ENCODE assay signal across 8 mouse cellular contexts in the genomic region with DNA sequence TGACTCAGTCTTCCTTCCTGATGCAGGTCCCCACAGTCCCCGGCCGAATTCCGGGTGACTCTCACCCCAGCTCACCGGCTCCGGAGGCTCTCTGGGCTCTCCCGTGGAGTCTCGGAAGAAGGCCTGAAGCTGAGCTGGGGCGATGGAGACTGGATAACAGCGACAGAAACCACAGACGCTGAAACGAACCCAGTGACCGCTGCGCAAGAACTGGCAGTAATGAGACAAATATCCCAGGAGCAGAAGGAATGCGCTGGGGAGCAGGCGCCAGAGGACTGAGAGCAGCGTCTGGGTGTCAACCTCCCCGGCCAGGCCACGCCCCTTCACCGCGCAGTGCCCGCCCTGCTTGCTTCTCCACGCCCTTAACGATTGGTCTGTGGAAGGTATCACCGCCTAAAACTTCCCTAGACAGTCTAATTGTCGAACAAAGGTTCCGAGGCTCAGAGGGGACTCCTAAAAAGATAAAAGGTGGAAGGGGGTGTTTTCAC. TPM values are rescaled to one million over a fixed set of nuclear protein-coding genes. Genes with fewer than 3 reads are reported as not detected.
DNase-seq lines count a peak whose midpoint lies in the region; ATAC-seq and TF ChIP-seq lines count a peak whose summit lies in the region.

A gene (minus strand): TSS at position 335 of the 488 bp plus-strand sequence.

- H3K27ac ChIP-seq in embryonic facial prominence, embryonic 14.5 days (replicated peaks; ENCODE audit: low read depth, low read length) = peak within 1 kb of the TSS; percentile 63
- peak within 1 kb of the TSS; percentile 90 for H3K27ac ChIP-seq in heart, adult 2 months
- H3K27ac ChIP-seq in limb, embryonic 13.5 days = peak within 1 kb of the TSS; percentile 78; the same call in 1 of the 2 replicates
- peak within 1 kb of the TSS; percentile 28; the same call in 1 of the 2 replicates for H3K27ac ChIP-seq in midbrain, embryonic 16.5 days (ENCODE audit: low read length)

- H3K4me3 ChIP-seq in embryonic facial prominence, embryonic 14.5 days (ENCODE audit: low read depth, low read length) = peak within 1 kb of the TSS; percentile 48
- H3K4me3 ChIP-seq in heart, adult 2 months = peak within 1 kb of the TSS; percentile 52
- H3K4me3 ChIP-seq in limb, embryonic 13.5 days = peak within 1 kb of the TSS; percentile 48
- peak within 1 kb of the TSS; percentile 40 for H3K4me3 ChIP-seq in midbrain, embryonic 16.5 days (ENCODE audit: low read depth, low read length)

- H3K9me3 ChIP-seq in embryonic facial prominence, embryonic 14.5 days (ENCODE audit: control insufficient read depth, low read length) = no peaks in the 10 kb centered on the region
- H3K9me3 ChIP-seq in limb, embryonic 13.5 days = no peaks in the 10 kb centered on the region
- no peaks in the 10 kb centered on the region for H3K9me3 ChIP-seq in midbrain, embryonic 16.5 days (replicated peaks; ENCODE audit: control insufficient read depth, low read length, poor library complexity, severe bottlenecking)

- H3K36me3 ChIP-seq in embryonic facial prominence, embryonic 14.5 days (ENCODE audit: control insufficient read depth, insufficient read depth, low read length) = no peaks in the 10 kb centered on the region
- H3K36me3 ChIP-seq in heart, adult 2 months (ENCODE audit: control insufficient read depth, insufficient read depth, low read length) = no peaks in the 10 kb centered on the region
- H3K36me3 ChIP-seq in limb, embryonic 13.5 days = no peaks in the 10 kb centered on the region
- H3K36me3 ChIP-seq in midbrain, embryonic 16.5 days (ENCODE audit: control insufficient read depth, insufficient read depth, low read length) = no peaks in the 10 kb centered on the region

- TF ChIP-seq POLR2A in heart, adult 2 months (IDR thresholded peaks at IDR 0.05; ENCODE audit: insufficient read depth, low read depth, low read length) = peak; percentile 94

- no peaks in the 10 kb centered on the region for H3K4me1 ChIP-seq in embryonic facial prominence, embryonic 14.5 days (ENCODE audit: control insufficient read depth, insufficient read depth, low read length)
- H3K4me1 ChIP-seq in heart, adult 2 months (ENCODE audit: control insufficient read depth, insufficient read depth, low read length) = peaks cover 2% of the 10 kb centered on the region
- 0 out of 2 replicates have a peak, but pooled peaks cover 10% of the 10 kb centered on the region for H3K4me1 ChIP-seq in limb, embryonic 13.5 days
- no peaks in the 10 kb centered on the region for H3K4me1 ChIP-seq in midbrain, embryonic 16.5 days (ENCODE audit: control insufficient read depth, insufficient read depth, low read length)

- intact Hi-C loops in heart, adult 2 months (cut with DNase I) = loop anchor here (2.0 kb wide), 1 partner anchor 31 kb away; a partner anchor contains a TSS

- TF ChIP-seq CTCF in heart, adult 2 months (IDR thresholded peaks at IDR 0.05) = peak; percentile 55

- TF ChIP-seq EP300 in heart, adult 2 months (IDR thresholded peaks at IDR 0.05; ENCODE audit: insufficient read depth, low read depth, low read length) = peak; percentile 70; the same call in 1 of the 2 replicates

- WGBS in embryonic facial prominence, embryonic 14.5 days = 2% methylated on average over 26 of the region's 26 CpGs
- WGBS in heart, adult 2 months = under 1% methylated on average over 26 of the region's 26 CpGs
- WGBS in limb, embryonic 13.5 days = under 1% methylated on average over 26 of the region's 26 CpGs
- under 1% methylated on average over 26 of the region's 26 CpGs for WGBS in midbrain, embryonic 16.5 days

- H3K9ac ChIP-seq in embryonic facial prominence, embryonic 14.5 days (ENCODE audit: low read depth, low read length) = peak within 1 kb of the TSS; percentile 63
- H3K9ac ChIP-seq in heart, adult 2 months (ENCODE audit: low read depth, low read length) = peak within 1 kb of the TSS; percentile 65
- peak within 1 kb of the TSS; percentile 68 for H3K9ac ChIP-seq in limb, embryonic 13.5 days
- peak within 1 kb of the TSS; percentile 55 for H3K9ac ChIP-seq in midbrain, embryonic 16.5 days (ENCODE audit: low read depth, low read length)

- peak; percentile 93 for DNase-seq in 3T3-L1 (ENCODE audit: low read depth, low spot score)
- DNase-seq in adrenal gland, postnatal 4 days (ENCODE audit: low spot score in 2 of 2) = peak; percentile 75 to 87
- peak; percentile 95 for DNase-seq in embryonic facial prominence, embryonic 14.5 days (ENCODE audit: low spot score)
- peak; percentile 94 to 95 for DNase-seq in heart, adult 2 months
- peak; percentile 96 for DNase-seq in kidney, adult 8-10 months
- peak; percentile 92 to 98 for DNase-seq in spleen, postnatal 10 days (ENCODE audit: low spot score in 2 of 2)

- peak; percentile 99 for ATAC-seq in embryonic facial prominence, embryonic 14.5 days (ENCODE audit: low read depth)
- peak; percentile 94 for ATAC-seq in limb, embryonic 13.5 days (ENCODE audit: low FRiP score, low read depth)
- peak; percentile 98 for ATAC-seq in midbrain, embryonic 16.5 days

- no peaks in the 10 kb centered on the region for H3K27me3 ChIP-seq in embryonic facial prominence, embryonic 14.5 days (replicated peaks; ENCODE audit: control insufficient read depth, insufficient read depth, low read length)
- H3K27me3 ChIP-seq in heart, adult 2 months (ENCODE audit: control insufficient read depth, insufficient read depth, low read length) = no peaks in the 10 kb centered on the region
- no peaks in the 10 kb centered on the region for H3K27me3 ChIP-seq in limb, embryonic 13.5 days
- no peaks in the 10 kb centered on the region for H3K27me3 ChIP-seq in midbrain, embryonic 16.5 days (ENCODE audit: control insufficient read depth, insufficient read depth, low read depth, low read length)

- H3K4me2 ChIP-seq in embryonic facial prominence, embryonic 14.5 days (ENCODE audit: low read depth, low read length) = peak within 1 kb of the TSS; percentile 63
- H3K4me2 ChIP-seq in limb, embryonic 13.5 days (replicated peaks) = peak within 1 kb of the TSS; percentile 71
- peak within 1 kb of the TSS; percentile 68 for H3K4me2 ChIP-seq in midbrain, embryonic 16.5 days (ENCODE audit: low read length)

- H3K79me2 ChIP-seq in heart, adult 2 months (replicated peaks; ENCODE audit: control insufficient read depth, insufficient read depth, low read length) = no peaks in the 10 kb centered on the region

RNA-seq across cellular contexts. Expression of the gene that starts here (rescaled TPM):
- total RNA-seq in adrenal gland, postnatal 4 days (2021) = 1 to 10 TPM; 4.4 to 4.6 TPM
- polyA plus RNA-seq in embryonic facial prominence, embryonic 14.5 days (2014; fragmentation: Nextera tagmentation; extraction: Ambion mirVana) = 1.7 and 1.9 TPM in 2 replicates
- 1 to 10 TPM; 4.2 to 4.5 TPM for total RNA-seq in heart, adult 2 months (2021)
- 3.1 and 5.8 TPM in 2 replicates for polyA plus RNA-seq in heart, adult 2 months (2012; rRNA removed)
- 4.0 and 4.3 TPM in 2 replicates for polyA plus RNA-seq in limb, embryonic 13.5 days (2015; fragmentation: Nextera tagmentation; extraction: Ambion mirVana)
- 1.5 and 2.5 TPM in 2 replicates for polyA plus RNA-seq in midbrain, embryonic 16.5 days (2015; fragmentation: Nextera tagmentation; extraction: Ambion mirVana)

Comparison
In these comparisons a context has a peak if more than half of its experiments do, and no peak if none do; other contexts are left out.
1. Peak in every context shown above with its lines: DNase-seq, ATAC-seq, H3K4me3 ChIP-seq and H3K27ac ChIP-seq.
2. H3K27ac ChIP-seq: peak in every context shown above with its lines; median percentile 90 in heart, adult 2 months; 78 in limb, embryonic 13.5 days; 63 in embryonic facial prominence, embryonic 14.5 days; 28 in midbrain, embryonic 16.5 days.